Mouse (Mus musculus) c-Kit-negative CD71-positive TER-119-positive erythroid progenitor cells, embryonic 14.5 days (primary cell): ENCODE results near the gene Slc25a3.

ENCODE experiments used
- DNase-seq: peaks from one replicate; pipeline ENCODE4 v3.0.0-alpha.2; 2013; ENCODE audit warnings: low read depth, low spot score

The Slc25a3 gene

GRCm38 (mm10) chr10:91094251-91095104 lies 29.4 kb downstream of the Slc25a3 start:
- DNase-seq: no peak

- no peak for DNase-seq
These were observed 31.0 kb downstream of the Slc25a3 start for GRCm38 (mm10) chr10:91092812-91093211.

GRCm38 (mm10) chr10:91083393-91083927 lies 40.4 kb downstream of the Slc25a3 start:
- DNase-seq: no peak

DNA sequence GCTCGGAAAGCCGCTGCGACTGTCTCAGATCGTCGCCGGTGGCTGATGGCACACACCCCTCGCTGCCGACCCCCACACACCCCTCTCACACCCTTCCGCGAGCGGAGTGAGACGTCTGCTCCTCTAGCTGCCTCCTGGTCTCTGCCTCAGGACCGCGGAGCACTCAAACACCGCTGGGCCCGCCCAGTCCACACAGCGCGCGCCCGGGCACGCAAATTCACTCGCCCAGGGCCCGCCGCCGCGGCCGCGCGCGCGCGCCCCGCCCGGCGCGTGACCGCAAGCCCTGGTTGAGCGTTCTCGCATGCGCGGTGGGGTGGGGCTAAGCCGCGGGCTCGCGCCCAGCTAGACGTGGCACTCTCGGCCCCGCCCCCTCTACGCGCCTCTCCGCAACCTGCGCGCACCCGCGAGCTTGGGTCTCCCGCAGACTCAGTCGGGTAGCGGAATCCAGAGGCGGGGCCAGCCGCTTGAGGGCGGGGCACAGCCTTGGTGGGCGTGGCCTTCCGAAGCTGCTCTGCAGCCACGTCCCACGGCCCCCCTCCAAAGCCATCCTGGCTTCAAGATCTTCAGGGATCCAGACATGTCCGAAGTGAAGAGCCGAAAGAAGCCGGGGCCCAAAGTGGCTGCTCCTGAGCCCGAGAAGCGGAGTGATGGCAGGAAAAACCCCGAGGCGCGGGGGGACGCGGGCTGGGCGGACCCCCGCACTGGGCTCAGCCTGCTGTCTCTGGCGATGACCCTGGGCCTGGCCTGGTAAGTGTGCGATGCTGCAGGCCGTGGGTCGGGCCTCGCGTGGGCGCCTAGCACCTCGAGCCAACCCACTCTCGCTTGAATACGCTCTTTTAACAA lies 41.1 kb downstream of the Slc25a3 start, which contains the start of the genes Apaf1 and Ikbip:
TSS of gene Apaf1 (minus strand) at position 221 of the 843 bp plus-strand sequence.
TSS of gene Ikbip (plus strand) at position 391 of the 843 bp plus-strand sequence.
- peak; percentile 96 for DNase-seq

DNA sequence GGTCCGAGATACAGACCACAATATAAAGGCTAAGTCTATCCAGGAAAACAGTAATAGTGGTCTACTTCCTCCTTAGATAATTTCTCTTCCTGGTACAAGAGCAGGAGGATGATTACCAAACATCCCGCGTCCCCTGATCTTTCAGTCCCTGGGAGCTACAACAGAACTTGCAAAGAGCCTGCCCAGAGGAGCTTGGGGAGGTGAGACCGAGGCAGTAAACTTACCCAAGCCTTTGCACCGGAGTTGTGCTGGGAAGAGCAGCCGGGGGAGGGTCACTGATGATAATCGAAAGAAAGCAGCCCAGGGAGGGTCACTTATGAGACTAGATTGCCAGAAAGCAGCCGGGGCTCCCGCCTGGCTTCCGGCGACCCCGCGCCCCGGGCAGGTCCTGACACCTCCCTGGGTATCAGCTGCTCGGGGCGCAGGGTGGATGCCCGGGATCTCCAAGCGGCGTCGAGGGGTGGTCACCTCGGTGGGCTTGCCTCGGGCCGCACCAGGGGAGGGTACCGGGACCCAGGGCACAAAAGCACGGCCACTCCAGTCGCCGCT lies 41.8 kb downstream of the Slc25a3 start:
- DNase-seq: peak; percentile 26

- DNase-seq: no peak
These were observed 43.3 kb downstream of the Slc25a3 start for GRCm38 (mm10) chr10:91080540-91080939.

- DNase-seq: no peak
These were observed 47.2 kb downstream of the Slc25a3 start for GRCm38 (mm10) chr10:91076667-91077066.

DNA sequence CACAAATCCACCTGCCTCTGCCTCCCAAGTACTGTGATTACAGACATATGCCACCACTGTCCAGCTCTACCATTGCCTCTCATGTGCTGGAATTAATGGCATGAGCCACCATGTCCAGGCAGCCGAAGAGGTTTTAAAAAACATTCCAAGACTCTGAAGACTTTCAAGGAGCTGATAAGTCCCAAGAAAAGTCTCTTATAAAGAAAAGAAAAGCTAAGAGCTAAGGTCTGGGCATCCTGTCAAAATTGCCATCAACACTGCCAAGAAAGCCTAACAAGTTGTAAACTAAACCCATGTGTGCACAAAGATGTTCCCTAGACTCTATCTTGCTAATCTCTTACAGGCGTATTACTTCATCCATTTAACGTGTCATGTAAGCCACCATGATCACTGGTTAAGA lies 50.5 kb downstream of the Slc25a3 start:
- DNase-seq: no peak

- DNase-seq: no peak
These were observed 52.1 kb downstream of the Slc25a3 start for GRCm38 (mm10) chr10:91071768-91072167.
